Mouse (Mus musculus): ENCODE measurements around the gene Rnf24.

DNA sequence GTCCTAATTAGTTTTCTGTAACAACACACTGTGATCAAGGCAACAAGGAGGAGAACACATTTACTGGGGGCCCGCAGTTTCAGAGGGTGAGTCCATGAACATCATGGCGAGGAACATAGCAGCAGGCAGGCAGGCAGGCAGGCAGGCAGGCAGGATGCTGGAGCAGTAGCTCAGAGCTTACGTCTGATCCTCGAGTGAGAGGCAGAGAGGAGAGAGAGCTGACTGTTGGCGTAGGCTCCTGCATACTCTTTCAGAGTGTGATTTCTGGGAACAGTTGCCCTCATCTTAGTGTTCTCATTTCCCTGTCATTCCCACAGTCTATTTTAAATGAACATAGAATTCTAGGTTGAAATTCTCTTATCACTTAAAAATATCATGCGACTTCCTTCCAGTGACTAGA, 24.4 kb upstream of the Rnf24 start:
- no peak for TF ChIP-seq CTCF (IDR thresholded peaks at IDR 0.05; ENCODE audit: low read depth, low read length)
- TF ChIP-seq POLR2A (IDR thresholded peaks at IDR 0.05; ENCODE audit: borderline replicate concordance, low read depth, low read length): no peak
